Mouse (Mus musculus) intestine, postnatal 0 days (tissue): Measurements from ENCODE around the gene Tbc1d24. TPM values are rescaled to one million over a fixed set of nuclear protein-coding genes. Genes with fewer than 3 reads are reported as not detected.
A peak's percentile ranks its signal among the peaks of the same experiment; 100 is the strongest.

ENCODE experiments used
- ATAC-seq: fragments of 200-750 bp; cut with Nextera tagmentation; 2 replicates; pipeline ENCODE4 v1.8.0; 2017; ENCODE audit warnings: mild to moderate bottlenecking, moderate TSS enrichment, moderate library complexity
- H3K27ac ChIP-seq: fragments of 300-500 bp; sonication (generic); 2 replicates; pipeline ENCODE4 v1.5.1; 2014; ENCODE audit warnings: mild to moderate bottlenecking, low read depth, low read length, moderate library complexity
- H3K27me3 ChIP-seq: fragments of 300-500 bp; sonication (generic); replicated peaks from 2 replicates; pipeline ENCODE4 v1.6.1; 2014; ENCODE audit warnings: low read length, mixed read lengths; ENCODE audit not compliant: control insufficient read depth, insufficient read depth
- H3K36me3 ChIP-seq: fragments of 300-500 bp; sonication (generic); 2 replicates; pipeline ENCODE4 v1.6.1; 2014; ENCODE audit warnings: mild to moderate bottlenecking, moderate library complexity; ENCODE audit not compliant: control insufficient read depth, insufficient read depth
- H3K4me1 ChIP-seq: fragments of 300-500 bp; sonication (generic); replicated peaks from 2 replicates; pipeline ENCODE4 v1.6.1; 2014; ENCODE audit warnings: antibody characterized with exemption, low read length, mixed read lengths; ENCODE audit not compliant: control insufficient read depth, insufficient read depth
- H3K4me2 ChIP-seq: fragments of 300-500 bp; sonication (generic); replicated peaks from 2 replicates; pipeline ENCODE4 v1.6.1; 2014; ENCODE audit warnings: low read depth, mild to moderate bottlenecking, moderate library complexity
- H3K4me3 ChIP-seq: fragments of 300-500 bp; sonication (generic); 2 replicates; pipeline ENCODE4 v1.5.1; 2014; ENCODE audit warnings: low read depth, low read length
- H3K9ac ChIP-seq: fragments of 300-500 bp; sonication (generic); 2 replicates; pipeline ENCODE4 v1.6.1; 2014; ENCODE audit warnings: mild to moderate bottlenecking, low read depth, low read length
- H3K9me3 ChIP-seq: fragments of 300-500 bp; sonication (generic); 2 replicates; pipeline ENCODE4 v1.6.1; 2016; ENCODE audit warnings: mixed run types; ENCODE audit not compliant: control insufficient read depth
- CTCF ChIP-seq: sonication (generic); IDR thresholded peaks from 2 replicates; pipeline ENCODE4 v1.5.1; 2016; ENCODE audit warnings: low read depth, mild to moderate bottlenecking, control low read depth, antibody characterized with exemption, moderate library complexity
- WGBS: fragments of 180-500 bp; shearing (Covaris S2); extraction: QIAGEN DNeasy Blood & Tissue Kit; methylation state at CpG from one replicate; pipeline ENCODE4 v1.1.7; 2014; 5-methylcytosine and 5-hydroxymethylcytosine counted together
- polyA plus RNA-seq: library from polyadenylated mRNA; unstranded; fragments of >200 nt; fragmentation: Nextera tagmentation; extraction: Ambion mirVana; gene quantifications from 2 replicates; pipeline ENCODE4 v1.2.1, GENCODE M21; 2015

Gene Tbc1d24
- polyA plus RNA-seq, 1 experiment from 2014 or later, result 3.1 TPM

DNA sequence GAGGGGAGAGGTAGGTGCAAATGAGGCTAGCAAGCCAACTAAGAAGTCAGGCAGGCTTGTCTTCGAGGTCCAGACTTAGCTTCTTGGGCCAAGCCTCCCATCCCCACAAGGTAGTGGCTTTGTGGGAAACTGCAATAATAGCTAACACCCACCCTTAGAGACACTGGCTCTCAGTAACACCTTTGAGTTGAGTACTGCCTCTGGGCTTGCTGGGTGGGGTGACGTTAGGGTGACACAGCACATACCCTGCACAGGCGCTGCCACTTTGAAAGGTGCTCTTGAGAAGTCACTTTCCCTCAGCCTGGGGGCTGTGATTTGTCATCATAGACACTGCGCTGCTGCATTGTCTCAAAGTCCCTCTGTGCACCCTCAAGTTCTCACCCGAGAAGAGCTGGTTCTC, 11.6 kb downstream of the Tbc1d24 start:
- 84% methylated on average over 5 of the region's 5 CpGs for WGBS
- no peaks in the 10 kb centered on the region for H3K9me3 ChIP-seq
- H3K36me3 ChIP-seq, result peaks cover 5% of the 10 kb centered on the region; the same call in 1 of the 2 replicates
- no peak overlapping the region for H3K4me2 ChIP-seq
- TF ChIP-seq CTCF, result no peak
- H3K27ac ChIP-seq, result no peak overlapping the region
- no peak for ATAC-seq
- H3K4me1 ChIP-seq, result no peaks in the 10 kb centered on the region
- no peak overlapping the region for H3K9ac ChIP-seq
- H3K27me3 ChIP-seq, result no peaks in the 10 kb centered on the region
- no peak overlapping the region for H3K4me3 ChIP-seq

DNA sequence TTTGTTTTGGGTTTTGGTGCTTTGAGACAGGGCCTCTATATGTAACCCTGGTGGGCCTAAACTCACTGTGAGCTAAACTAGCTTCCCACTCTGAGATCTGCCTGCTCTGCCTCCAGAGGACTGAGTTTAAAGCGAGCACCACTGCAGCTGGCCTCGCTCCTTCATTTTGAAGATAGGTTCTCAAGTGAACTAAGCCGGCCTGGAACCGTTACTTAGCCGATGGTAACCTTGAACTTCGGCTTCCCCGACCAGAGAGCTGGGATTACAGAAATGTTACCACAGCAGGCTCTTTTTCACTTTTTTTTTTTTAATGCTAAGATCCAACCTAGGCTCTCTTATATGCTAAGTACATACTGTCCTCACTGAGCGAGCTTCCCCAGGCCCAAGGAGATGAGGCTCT, 12.1 kb downstream of the Tbc1d24 start:
- no peaks in the 10 kb centered on the region for H3K27me3 ChIP-seq
- H3K4me2 ChIP-seq, result no peak overlapping the region
- 85% methylated on average over 8 of the region's 8 CpGs for WGBS
- H3K27ac ChIP-seq, result no peak overlapping the region
- no peaks in the 10 kb centered on the region for H3K4me1 ChIP-seq
- peaks cover 5% of the 10 kb centered on the region; the same call in 1 of the 2 replicates for H3K36me3 ChIP-seq
- no peaks in the 10 kb centered on the region for H3K9me3 ChIP-seq
- H3K4me3 ChIP-seq, result no peak overlapping the region
- TF ChIP-seq CTCF, result no peak
- no peak for ATAC-seq
- no peak overlapping the region for H3K9ac ChIP-seq

DNA sequence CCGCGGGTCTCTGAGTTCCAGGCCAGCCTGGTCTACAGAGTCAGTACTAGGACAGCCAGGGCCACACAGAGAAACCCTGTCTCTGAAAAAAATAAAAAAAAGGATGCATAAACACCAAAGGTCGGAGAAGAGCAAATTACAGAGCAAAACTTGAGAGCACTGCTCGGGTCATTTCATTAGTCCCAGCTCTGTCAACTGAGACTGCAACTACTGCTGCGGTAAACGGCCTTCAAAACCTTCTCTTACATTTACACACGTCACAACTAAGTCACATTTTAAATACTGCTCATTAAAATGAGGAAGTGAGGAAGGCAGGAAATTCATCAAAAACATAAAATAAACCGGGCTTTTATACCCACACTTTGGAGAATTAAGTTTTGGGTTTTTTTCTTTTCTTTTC, 12.5 kb downstream of the Tbc1d24 start:
- Histone ChIP-seq H3K9me3 (no peaks in the 10 kb centered on the region), H3K36me3 (peaks cover 7% of the 10 kb centered on the region; the same call in 1 of the 2 replicates), H3K27me3 (no peaks in the 10 kb centered on the region), H3K27ac (no peak overlapping the region), H3K9ac (no peak overlapping the region), H3K4me2 (no peak overlapping the region), H3K4me1 (no peaks in the 10 kb centered on the region), H3K4me3 (no peak overlapping the region)
- WGBS, result 77% methylated on average over 8 of the region's 8 CpGs
- no peak for TF ChIP-seq CTCF
- ATAC-seq, result no peak

DNA sequence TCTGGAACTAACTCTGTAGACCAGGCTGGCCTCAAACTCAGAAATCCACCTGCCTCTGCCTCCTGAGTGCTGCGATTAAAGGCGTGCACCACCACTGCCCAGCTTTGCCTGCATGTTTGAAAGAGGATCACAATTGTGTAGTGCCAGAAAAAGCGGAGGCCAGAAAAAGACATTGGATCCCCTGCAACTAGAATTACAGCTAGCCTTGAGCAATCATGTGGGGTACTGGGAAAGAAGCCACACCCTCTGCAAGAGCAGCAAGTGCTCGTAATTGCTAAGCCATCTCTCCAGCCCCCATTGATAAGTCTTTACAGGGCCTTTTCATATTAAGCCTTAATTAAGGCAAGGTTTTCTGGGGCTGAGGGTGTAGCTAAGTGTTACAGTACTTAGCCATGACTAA, 13.9 kb downstream of the Tbc1d24 start:
- WGBS, result 67% methylated on average over 4 of the region's 4 CpGs
- Histone ChIP-seq H3K27ac (no peak overlapping the region), H3K27me3 (no peaks in the 10 kb centered on the region), H3K9me3 (no peaks in the 10 kb centered on the region), H3K4me2 (no peak overlapping the region), H3K4me1 (no peaks in the 10 kb centered on the region), H3K4me3 (no peak overlapping the region), H3K9ac (no peak overlapping the region), H3K36me3 (peaks cover 9% of the 10 kb centered on the region; the same call in 1 of the 2 replicates)
- no peak for ATAC-seq
- TF ChIP-seq CTCF, result no peak

DNA sequence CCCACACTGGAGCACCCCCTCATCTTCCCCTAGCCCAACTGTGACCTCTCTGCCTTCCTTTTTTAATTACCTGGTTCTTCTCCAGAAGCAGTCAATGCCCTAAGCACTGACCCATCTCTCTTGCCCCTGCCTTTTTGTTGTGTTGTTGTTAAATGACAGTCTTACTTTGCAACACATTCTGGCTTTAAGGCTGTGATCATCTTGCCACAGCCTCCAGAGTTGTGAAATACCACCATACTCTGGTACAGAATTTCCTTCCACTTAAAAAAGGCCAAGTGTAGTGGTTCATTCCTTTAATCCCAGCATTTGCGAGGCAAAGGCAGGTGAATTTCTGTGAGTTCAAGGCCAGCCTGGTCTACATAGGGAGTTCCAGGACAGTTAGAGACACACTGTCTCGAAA, 14.4 kb downstream of the Tbc1d24 start:
- no peak overlapping the region for H3K4me2 ChIP-seq
- TF ChIP-seq CTCF, result no peak
- no peaks in the 10 kb centered on the region for H3K9me3 ChIP-seq
- no peak overlapping the region for H3K9ac ChIP-seq
- H3K4me1 ChIP-seq, result no peaks in the 10 kb centered on the region
- H3K36me3 ChIP-seq, result peaks cover 9% of the 10 kb centered on the region; the same call in 1 of the 2 replicates
- H3K27ac ChIP-seq, result no peak overlapping the region
- no peak for ATAC-seq
- H3K27me3 ChIP-seq, result no peaks in the 10 kb centered on the region
- H3K4me3 ChIP-seq, result no peak overlapping the region
- 76% methylated on average over 2 of the region's 2 CpGs for WGBS

DNA sequence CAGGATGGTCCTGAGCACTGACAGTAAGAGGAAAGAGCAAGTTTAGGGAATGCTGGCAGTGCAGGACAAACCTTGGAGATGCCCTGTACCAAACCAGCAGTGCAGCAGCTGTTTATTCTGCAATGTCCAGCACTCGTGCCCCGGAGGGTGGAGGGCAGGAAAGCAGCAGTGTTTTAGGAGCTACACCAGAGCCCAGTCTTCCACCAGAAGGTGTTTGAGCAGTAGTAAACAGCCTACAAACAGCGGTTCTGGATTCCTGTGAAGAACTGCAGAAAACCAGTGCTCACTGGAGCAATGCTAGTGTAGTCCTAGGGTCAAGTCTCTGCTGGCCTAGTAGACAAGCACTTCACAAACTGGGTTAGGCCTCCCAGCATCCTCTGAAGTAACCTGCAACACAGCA, 31.1 kb downstream of the Tbc1d24 start:
- H3K27ac ChIP-seq, result no peak overlapping the region
- no peaks in the 10 kb centered on the region for H3K9me3 ChIP-seq
- 83% methylated on average over 3 of the region's 3 CpGs for WGBS
- no peak overlapping the region for H3K4me2 ChIP-seq
- no peak for TF ChIP-seq CTCF
- no peak for ATAC-seq
- no peaks in the 10 kb centered on the region for H3K4me1 ChIP-seq
- H3K4me3 ChIP-seq, result no peak overlapping the region
- H3K9ac ChIP-seq, result no peak overlapping the region
- H3K27me3 ChIP-seq, result no peaks in the 10 kb centered on the region
- 0 out of 2 replicates have a peak, but pooled peaks cover under 1% of the 10 kb centered on the region for H3K36me3 ChIP-seq

DNA sequence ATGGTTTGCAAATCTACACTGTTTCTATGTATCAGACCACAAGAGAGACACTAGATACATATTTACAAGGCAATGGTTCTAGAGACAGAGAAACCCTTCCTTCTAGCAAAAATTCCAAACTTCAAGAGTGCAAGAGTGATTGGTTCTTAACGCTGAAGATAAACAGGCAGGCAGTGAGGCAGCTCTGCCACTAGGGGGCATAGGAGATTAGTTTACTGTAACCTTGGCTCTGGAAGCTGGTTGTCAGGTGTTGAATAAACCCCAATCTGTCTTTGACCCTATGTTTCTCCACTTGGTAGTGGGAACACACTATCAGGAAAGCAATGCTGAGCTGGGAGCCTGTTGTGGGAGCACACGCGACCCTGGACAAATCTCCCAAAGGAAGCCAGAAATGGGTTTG, 31.9 kb downstream of the Tbc1d24 start:
- H3K9ac ChIP-seq, result no peak overlapping the region
- H3K4me3 ChIP-seq, result no peak overlapping the region
- no peak overlapping the region for H3K4me2 ChIP-seq
- ATAC-seq, result no peak
- H3K36me3 ChIP-seq, result no peaks in the 10 kb centered on the region
- TF ChIP-seq CTCF, result peak; percentile 96
- H3K27me3 ChIP-seq, result no peaks in the 10 kb centered on the region
- WGBS, result 3% methylated on average over 3 of the region's 3 CpGs
- no peaks in the 10 kb centered on the region for H3K4me1 ChIP-seq
- H3K9me3 ChIP-seq, result no peaks in the 10 kb centered on the region
- no peak overlapping the region for H3K27ac ChIP-seq
